Mouse (Mus musculus) right cerebral cortex, postnatal 14 days (tissue): ENCODE data around the gene Gjb1.
"Not testable (repeated sequence)": the region's sequence is repeated elsewhere in the genome, so short reads cannot be mapped to it uniquely, and the experiment has no call there.

Experiments used
- DNase-seq: peaks from one replicate; pipeline ENCODE4 v3.0.0; 2022

The Gjb1 gene

GRCm38 (mm10) chrX:101376190-101376968 is at the start of gene Gjb1:
Gene Gjb1, plus strand, starts transcription at chrX:101376378.
- no peak for DNase-seq

GRCm38 (mm10) chrX:101329372-101330028 is 46.7 kb upstream of the Gjb1 start:
- peak; percentile 34 for DNase-seq

GRCm38 (mm10) chrX:101332031-101332374 is 44.2 kb upstream of the Gjb1 start:
- no peak for DNase-seq

GRCm38 (mm10) chrX:101332375-101333211 is 43.6 kb upstream of the Gjb1 start:
- DNase-seq = peak; percentile 76

GRCm38 (mm10) chrX:101334606-101335005 is 41.6 kb upstream of the Gjb1 start:
- DNase-seq = no peak

GRCm38 (mm10) chrX:101338666-101339065 is 37.5 kb upstream of the Gjb1 start:
- no peak for DNase-seq

- DNase-seq = not testable (repeated sequence)
These were observed 33.3 kb upstream of the Gjb1 start for GRCm38 (mm10) chrX:101342837-101343236.

GRCm38 (mm10) chrX:101345456-101345855 is 30.7 kb upstream of the Gjb1 start:
- DNase-seq = no peak

- no peak for DNase-seq
These were observed 29.7 kb upstream of the Gjb1 start for GRCm38 (mm10) chrX:101346475-101346874.

GRCm38 (mm10) chrX:101351188-101351587 is 25.0 kb upstream of the Gjb1 start:
- DNase-seq = no peak

GRCm38 (mm10) chrX:101358902-101359301 is 17.3 kb upstream of the Gjb1 start:
- DNase-seq = peak; percentile 13

GRCm38 (mm10) chrX:101369001-101369400 is 7.2 kb upstream of the Gjb1 start:
- no peak for DNase-seq

- DNase-seq = no peak
These were observed 5.6 kb upstream of the Gjb1 start for GRCm38 (mm10) chrX:101370573-101370972.

- DNase-seq = no peak
These were observed 3.2 kb upstream of the Gjb1 start for GRCm38 (mm10) chrX:101372946-101373345.

GRCm38 (mm10) chrX:101377076-101377475 is 898 bp downstream of the Gjb1 start:
- DNase-seq = no peak

GRCm38 (mm10) chrX:101379744-101380143 is 3.6 kb downstream of the Gjb1 start:
- DNase-seq = no peak

- no peak for DNase-seq
These were observed 7.3 kb downstream of the Gjb1 start for GRCm38 (mm10) chrX:101383455-101383854.

- peak; percentile 9 for DNase-seq
These were observed 8.4 kb downstream of the Gjb1 start for GRCm38 (mm10) chrX:101384439-101385137.

GRCm38 (mm10) chrX:101386222-101386621 is 10.0 kb downstream of the Gjb1 start:
- no peak for DNase-seq

- DNase-seq = no peak
These were observed 12.8 kb downstream of the Gjb1 start for GRCm38 (mm10) chrX:101388866-101389537.

- DNase-seq = no peak
These were observed 18.2 kb downstream of the Gjb1 start for GRCm38 (mm10) chrX:101394341-101394740.

GRCm38 (mm10) chrX:101396459-101396858 is 20.3 kb downstream of the Gjb1 start:
- no peak for DNase-seq
